Mouse (Mus musculus) urinary bladder, adult 18-20 months (tissue): ENCODE results near the gene Gm7929.
"Not testable (repeated sequence)": the region's sequence is repeated elsewhere in the genome, so short reads cannot be mapped to it uniquely, and the experiment has no call there.

Source experiments
- DNase-seq, 2 experiments: peaks; one replicate each; pipeline ENCODE4 v3.0.0; 2022; ENCODE audit warnings: low spot score in 2 of 2, mixed read lengths in 2 of 2

Gm7929 gene

GRCm38 (mm10) chr14:41750514-41750913 lies at the start of gene Gm7929:
Gene Gm7929 (minus strand): TSS chr14:41750614.
- not testable (repeated sequence) for DNase-seq

- DNase-seq, result not testable (repeated sequence)
Measured at GRCm38 (mm10) chr14:41772341-41772740, 21.9 kb upstream of the Gm7929 start, which contains the start of gene Gm47189. Gene Gm47189 (minus strand): TSS chr14:41772441.

GRCm38 (mm10) chr14:41755931-41756330 lies 5.5 kb upstream of the Gm7929 start:
- peak in 1 of 2 experiments; percentile 0 for DNase-seq

GRCm38 (mm10) chr14:41723437-41723836 lies 27.0 kb downstream of the Gm7929 start:
- not testable (repeated sequence) for DNase-seq

- not testable (repeated sequence) for DNase-seq
Measured at GRCm38 (mm10) chr14:41717180-41717579, 33.2 kb downstream of the Gm7929 start.

- not testable (repeated sequence) for DNase-seq
Measured at GRCm38 (mm10) chr14:41701785-41702184, 48.6 kb downstream of the Gm7929 start, which contains the start of gene Gm8068. Gene Gm8068 (minus strand): TSS chr14:41701885.
